ENCODE assay signal across 26 mouse cellular contexts in genomic region chr7:27295956-27296355, GRCm38 (mm10). TPM values are rescaled to one million over a fixed set of nuclear protein-coding genes. Genes with fewer than 3 reads are reported as not detected.
A peak's percentile ranks its signal among the peaks of the same experiment; 100 is the strongest.
DNase-seq lines count a peak whose midpoint lies in the region; ATAC-seq lines count a peak whose summit lies in the region.
"Had no signal": no experiment of that assay in that cellular context is flagged by ENCODE, and none has a peak within 500 bp of the region (broad histone marks: within the 10 kb centered on the region; RNA-seq: fewer than 3 reads in every experiment).

No protein-coding gene starts in this region.

- no peak overlapping the region for H3K4me2 ChIP-seq in midbrain, embryonic 11.5 days
- H3K4me2 ChIP-seq: embryonic facial prominence, embryonic 12.5 days; heart, embryonic 12.5 days; hindbrain, embryonic 12.5 days; liver, embryonic 11.5 days; lung, embryonic 15.5 days; neural tube, embryonic 15.5 days; stomach, embryonic 15.5 days had no signal

- DNase-seq in adrenal gland, postnatal 36 days = peak; percentile 54 to 56
- DNase-seq in adrenal gland, postnatal 14 days = no peak
- DNase-seq in kidney, postnatal 36 days = peak; percentile 47 to 53
- DNase-seq in kidney, adult 8-10 months = no peak
- peak; percentile 76 for DNase-seq in NIH3T3 (ENCODE audit: low read depth)
- peak; percentile 62 for DNase-seq in lung, postnatal 14 days
- DNase-seq in layer of hippocampus, postnatal 14 days (ENCODE audit: low spot score in 2 of 2) = no peak
- DNase-seq in midbrain, embryonic 11.5 days (ENCODE audit: low spot score, missing footprints) = no peak
- DNase-seq: cerebellum, adult 9-11 months; forebrain, postnatal 0 days; heart, postnatal 14 days; layer of hippocampus, adult 9-11 months; right cerebral cortex, postnatal 25 days; thymus, adult 18-20 months had no signal

- no peak overlapping the region for H3K9ac ChIP-seq in midbrain, embryonic 11.5 days (ENCODE audit: low read length)
- H3K9ac ChIP-seq: embryonic facial prominence, embryonic 12.5 days; forebrain, postnatal 0 days; heart, embryonic 12.5 days; hindbrain, embryonic 12.5 days; lung, embryonic 15.5 days; neural tube, embryonic 15.5 days; stomach, embryonic 15.5 days had no signal

- H3K27ac ChIP-seq in midbrain, embryonic 11.5 days (ENCODE audit: low read depth, low read length) = no peak overlapping the region
- H3K27ac ChIP-seq: embryonic facial prominence, embryonic 12.5 days; hindbrain, embryonic 12.5 days; limb, embryonic 10.5 days; lung, embryonic 15.5 days; neural tube, embryonic 15.5 days; stomach, embryonic 15.5 days had no signal

- H3K9me3 ChIP-seq in midbrain, embryonic 11.5 days (ENCODE audit: control insufficient read depth, low read length) = no peaks in the 10 kb centered on the region
- H3K9me3 ChIP-seq: hindbrain, embryonic 12.5 days; limb, embryonic 10.5 days; lung, embryonic 15.5 days; neural tube, embryonic 15.5 days; stomach, embryonic 15.5 days had no signal

- no peaks in the 10 kb centered on the region for H3K36me3 ChIP-seq in midbrain, embryonic 11.5 days (ENCODE audit: control insufficient read depth, insufficient read depth, low read length)
- H3K36me3 ChIP-seq: embryonic facial prominence, embryonic 12.5 days; heart, embryonic 12.5 days; hindbrain, embryonic 12.5 days; limb, embryonic 10.5 days; lung, embryonic 15.5 days; neural tube, embryonic 15.5 days; stomach, embryonic 15.5 days had no signal

- no peak for ATAC-seq in midbrain, embryonic 11.5 days (ENCODE audit: low FRiP score)
- ATAC-seq: forebrain, postnatal 0 days; midbrain, embryonic 16.5 days; Patski had no signal

- H3K27me3 ChIP-seq in midbrain, embryonic 11.5 days (ENCODE audit: control insufficient read depth, insufficient read depth, low read length) = no peaks in the 10 kb centered on the region
- H3K27me3 ChIP-seq: embryonic facial prominence, embryonic 12.5 days; heart, embryonic 12.5 days; hindbrain, embryonic 12.5 days; lung, embryonic 15.5 days; neural tube, embryonic 15.5 days; Patski; stomach, embryonic 15.5 days had no signal

- H3K4me3 ChIP-seq in midbrain, embryonic 11.5 days (ENCODE audit: low read depth, low read length) = no peak overlapping the region
- H3K4me3 ChIP-seq: embryonic facial prominence, embryonic 12.5 days; erythroblast, embryonic 14.5 days; heart, embryonic 12.5 days; hindbrain, embryonic 12.5 days; limb, embryonic 10.5 days; lung, embryonic 15.5 days; megakaryocyte, embryonic 14.5 days; neural tube, embryonic 15.5 days; stomach, embryonic 15.5 days had no signal

- 82% methylated on average over 4 of the region's 4 CpGs for WGBS in midbrain, embryonic 11.5 days

- no peaks in the 10 kb centered on the region for H3K4me1 ChIP-seq in midbrain, embryonic 11.5 days (ENCODE audit: control insufficient read depth, insufficient read depth, low read length)
- H3K4me1 ChIP-seq: hindbrain, embryonic 12.5 days; limb, embryonic 10.5 days; neural tube, embryonic 15.5 days; stomach, embryonic 15.5 days had no signal

RNA-seq across cellular contexts. Expression of gene Numbl, which starts 37.7 kb away (rescaled TPM):
- 10 to 100 TPM in 1 of 2 experiments, 1 to 10 TPM in 1; 8.8 to 10.1 TPM for total RNA-seq in adrenal gland, postnatal 36 days (2021)
- total RNA-seq in adrenal gland, postnatal 14 days (2021) = 8.7 and 11.9 TPM in 2 replicates
- 100 to 1,000 TPM; 144 to 148 TPM for total RNA-seq in layer of hippocampus, postnatal 14 days (2021)
- polyA plus RNA-seq in midbrain, embryonic 11.5 days (2014; fragmentation: Nextera tagmentation; extraction: Ambion mirVana) = 16.9 and 17.7 TPM in 2 replicates

RNA-seq across cellular contexts. Expression of gene Ltbp4, which starts 41.5 kb away (rescaled TPM):
- 10 to 100 TPM; 77.8 to 94.6 TPM for total RNA-seq in adrenal gland, postnatal 36 days (2021)
- total RNA-seq in adrenal gland, postnatal 14 days (2021) = 122 and 126 TPM in 2 replicates
- 10 to 100 TPM; 55.0 to 55.3 TPM for total RNA-seq in layer of hippocampus, postnatal 14 days (2021)
- polyA plus RNA-seq in midbrain, embryonic 11.5 days (2014; fragmentation: Nextera tagmentation; extraction: Ambion mirVana) = 2.9 and 5.8 TPM in 2 replicates

RNA-seq across cellular contexts. Expression of gene Shkbp1, which starts 59.9 kb away (rescaled TPM):
- total RNA-seq in adrenal gland, postnatal 36 days (2021) = 10 to 100 TPM; 22.3 TPM
- 16.1 and 26.1 TPM in 2 replicates for total RNA-seq in adrenal gland, postnatal 14 days (2021)
- 10 to 100 TPM; 24.7 to 26.2 TPM for total RNA-seq in layer of hippocampus, postnatal 14 days (2021)
- 45.9 and 50.7 TPM in 2 replicates for polyA plus RNA-seq in midbrain, embryonic 11.5 days (2014; fragmentation: Nextera tagmentation; extraction: Ambion mirVana)

Comparison
In these comparisons a context has a peak if more than half of its experiments do, and no peak if none do; other contexts are left out.
1. DNase-seq: peak in adrenal gland, postnatal 36 days (2 of 2), kidney, postnatal 36 days (2 of 2), NIH3T3 (single experiment) and lung, postnatal 14 days (single experiment); none in adrenal gland, postnatal 14 days (single experiment), kidney, adult 8-10 months (0 of 2), layer of hippocampus, postnatal 14 days (0 of 2) and midbrain, embryonic 11.5 days (single experiment).
2. RNA of gene Numbl, which starts 37.7 kb away (total RNA-seq): 144 to 148 TPM in layer of hippocampus, postnatal 14 days; 8.8 to 10.1 TPM in adrenal gland, postnatal 36 days and 8.7 to 11.9 TPM in adrenal gland, postnatal 14 days; every median in the first group is over 10 times any median in the second.